Mouse (Mus musculus): ENCODE results near the gene Eif1ad.
"Not testable (repeated sequence)": the region's sequence is repeated elsewhere in the genome, so short reads cannot be mapped to it uniquely, and the experiment has no call there.

The Eif1ad gene

DNA sequence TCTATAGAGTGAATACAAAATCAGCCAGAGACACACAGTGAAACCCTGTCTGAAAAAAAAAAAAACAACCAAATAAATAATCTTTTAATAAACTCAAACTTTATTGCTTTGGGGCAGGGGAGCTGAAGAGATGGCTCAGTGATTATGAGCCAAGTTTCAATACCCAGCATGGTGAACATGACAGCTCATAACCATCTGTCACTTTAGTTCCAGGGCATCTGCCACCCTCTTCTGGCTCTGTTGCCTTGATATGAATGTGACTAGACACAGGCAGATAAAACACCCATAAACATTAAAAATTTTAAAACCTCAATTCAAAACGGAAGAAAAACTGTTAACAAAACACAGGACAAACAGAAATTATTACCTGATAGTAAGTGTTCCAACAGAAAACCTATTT is 10.9 kb downstream of the Eif1ad start:
- in situ Hi-C loops (cut with MboI, MseI), result no loop called here

GRCm38 (mm10) chr19:5383326-5383725 is 16.8 kb downstream of the Eif1ad start:
- in situ Hi-C loops (cut with MboI, MseI), result no loop called here

GRCm38 (mm10) chr19:5384715-5385114 is 18.2 kb downstream of the Eif1ad start:
- in situ Hi-C loops (cut with MboI, MseI), result no loop called here

- in situ Hi-C loops (cut with MboI, MseI), result no loop called here
Observed at GRCm38 (mm10) chr19:5388011-5388441, 21.5 kb downstream of the Eif1ad start.

GRCm38 (mm10) chr19:5388588-5389242 is 22.2 kb downstream of the Eif1ad start, which contains the start of gene Sart1:
TSS of gene Sart1 (minus strand) at chr19:5388703.
- in situ Hi-C loops (cut with MboI, MseI), result no loop called here

- in situ Hi-C loops (cut with MboI, MseI), result no loop called here
Observed at GRCm38 (mm10) chr19:5389647-5390046, 23.1 kb downstream of the Eif1ad start.

GRCm38 (mm10) chr19:5390416-5390815 is 23.9 kb downstream of the Eif1ad start:
- in situ Hi-C loops (cut with MboI, MseI), result no loop called here

DNA sequence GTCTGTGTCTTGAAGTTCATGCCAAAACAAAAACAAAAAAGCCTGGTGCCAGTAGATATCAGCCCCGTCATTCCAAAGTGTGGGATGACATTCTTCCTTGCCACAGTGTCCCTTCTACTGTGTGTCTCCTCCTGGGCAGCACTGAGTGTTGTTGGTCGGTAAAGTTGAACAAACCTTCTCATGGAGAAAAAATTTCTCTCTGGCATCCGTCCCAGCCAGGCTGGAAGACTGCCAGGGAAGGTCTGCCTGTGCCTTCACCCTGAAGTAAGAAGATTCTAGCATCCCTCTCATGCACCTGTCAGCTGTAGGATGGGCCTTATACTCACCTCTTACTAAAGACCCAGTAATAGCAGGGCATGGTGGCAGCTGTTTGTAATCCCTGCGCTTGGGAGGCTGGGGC is 26.4 kb downstream of the Eif1ad start:
- in situ Hi-C loops (cut with MboI, MseI), result no loop called here

DNA sequence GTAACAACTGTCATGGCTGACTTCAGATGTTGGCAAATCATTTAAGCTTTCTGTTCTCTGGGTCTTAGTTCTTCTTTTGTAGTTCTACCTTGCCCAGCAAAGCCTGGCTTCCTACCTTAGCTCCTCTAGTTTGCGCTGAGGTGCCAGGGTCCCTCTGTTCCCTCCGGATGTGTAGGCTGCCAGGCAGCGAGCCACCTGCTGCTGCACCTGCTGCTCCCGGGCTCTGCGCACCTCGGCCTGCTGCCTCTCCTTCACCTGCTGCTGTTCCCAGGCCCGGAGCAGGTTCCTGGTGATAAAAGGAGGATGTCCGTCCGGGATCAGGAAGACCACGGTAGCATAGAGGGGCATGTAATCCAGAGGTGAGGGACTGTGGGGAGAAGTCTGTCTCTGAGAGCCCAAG is 27.6 kb downstream of the Eif1ad start:
- in situ Hi-C loops (cut with MboI, MseI), result no loop called here

DNA sequence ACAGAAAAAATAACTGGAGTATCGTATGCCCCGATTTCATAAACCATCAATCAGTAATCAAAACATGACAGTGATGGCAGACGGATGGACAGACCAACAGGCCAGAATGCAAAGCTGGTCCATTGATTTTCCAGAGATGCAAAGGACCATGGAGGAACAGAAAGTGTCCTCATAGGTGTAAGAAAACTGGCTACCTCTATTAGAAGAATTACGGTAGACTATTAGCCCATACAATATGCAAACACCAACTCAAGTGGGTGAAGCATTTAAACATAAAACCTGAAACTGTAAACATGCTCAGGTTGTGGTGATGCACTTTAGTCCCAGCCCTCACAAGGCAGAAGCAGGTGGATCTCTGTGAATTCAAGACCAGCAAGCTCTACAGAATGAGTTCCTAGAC is 28.8 kb downstream of the Eif1ad start:
- in situ Hi-C loops (cut with MboI, MseI), result no loop called here

DNA sequence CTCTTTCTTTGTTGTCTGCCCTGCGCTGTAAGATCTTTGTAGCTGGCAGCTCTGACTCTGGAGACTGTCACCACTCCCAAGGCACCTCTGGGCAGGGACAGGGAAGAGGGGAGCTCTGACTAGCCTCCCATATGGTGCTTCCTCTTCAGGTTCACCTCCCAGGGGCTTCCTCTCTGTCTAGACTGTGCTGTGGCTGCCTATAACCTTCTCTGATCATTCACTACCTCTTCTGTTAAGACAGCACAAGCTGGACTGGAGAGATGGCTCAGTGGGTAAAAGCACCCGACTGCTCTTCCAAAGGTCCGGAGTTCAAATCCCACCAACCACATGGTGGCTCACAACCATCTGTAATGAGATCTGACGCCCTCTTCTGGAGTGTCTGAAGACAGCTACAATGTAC is 34.5 kb downstream of the Eif1ad start:
- in situ Hi-C loops (cut with MboI, MseI), result not testable (repeated sequence)

- in situ Hi-C loops (cut with MboI, MseI), result no loop called here
Observed at GRCm38 (mm10) chr19:5402293-5402692, 35.8 kb downstream of the Eif1ad start, which contains the start of gene Tsga10ip. TSS of gene Tsga10ip (minus strand) at chr19:5402526.

GRCm38 (mm10) chr19:5405924-5406323 is 39.4 kb downstream of the Eif1ad start:
- in situ Hi-C loops (cut with MboI, MseI), result no loop called here

- in situ Hi-C loops (cut with MboI, MseI), result not testable (repeated sequence)
Observed at GRCm38 (mm10) chr19:5406531-5407126, 40.1 kb downstream of the Eif1ad start.

- in situ Hi-C loops (cut with MboI, MseI), result no loop called here
Observed at GRCm38 (mm10) chr19:5407133-5407532, 40.6 kb downstream of the Eif1ad start.

GRCm38 (mm10) chr19:5408057-5409001 is 41.8 kb downstream of the Eif1ad start:
- in situ Hi-C loops (cut with MboI, MseI), result no loop called here

GRCm38 (mm10) chr19:5409068-5409467 is 42.5 kb downstream of the Eif1ad start:
- in situ Hi-C loops (cut with MboI, MseI), result no loop called here

DNA sequence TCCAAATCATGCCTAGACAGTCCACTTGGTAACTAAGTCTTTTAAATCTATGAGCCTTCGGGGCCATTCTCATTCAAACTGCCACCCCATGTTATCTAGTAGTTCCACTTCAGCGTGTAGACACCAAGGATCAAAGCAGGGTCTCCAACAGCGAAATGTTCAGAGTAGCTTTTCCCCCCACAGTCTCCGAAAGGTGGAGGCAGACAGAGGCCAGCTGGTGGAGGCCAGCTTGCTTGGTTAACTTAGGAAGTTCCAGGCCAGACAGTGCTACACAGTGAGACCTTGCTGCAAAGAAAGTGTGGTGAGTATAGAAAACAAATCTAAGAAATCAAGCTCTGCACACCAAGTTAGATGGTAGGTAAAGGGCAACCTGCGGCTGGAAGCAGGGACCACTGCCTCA is 44.1 kb downstream of the Eif1ad start:
- in situ Hi-C loops (cut with MboI, MseI), result no loop called here

DNA sequence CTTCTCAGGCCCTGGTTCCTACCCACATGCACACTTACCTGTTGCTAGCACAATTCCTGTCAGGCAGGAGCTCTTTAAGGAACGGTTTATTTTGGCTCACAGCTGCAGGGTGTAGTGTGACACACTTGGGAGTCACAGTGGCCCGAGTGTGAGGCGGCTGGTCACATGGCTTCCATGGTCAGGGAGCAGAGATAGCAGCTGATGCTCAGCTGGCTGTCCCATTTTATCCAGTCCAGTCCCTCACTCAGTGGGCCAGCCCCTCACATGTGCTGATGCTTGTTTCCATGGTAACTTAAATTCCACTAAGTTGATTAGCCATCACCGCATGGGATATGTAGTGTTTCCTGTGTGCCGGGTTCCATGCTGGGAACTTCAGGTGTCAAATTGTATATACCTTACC is 45.4 kb downstream of the Eif1ad start:
- in situ Hi-C loops (cut with MboI, MseI), result no loop called here

GRCm38 (mm10) chr19:5413840-5414239 is 47.3 kb downstream of the Eif1ad start:
- in situ Hi-C loops (cut with MboI, MseI), result no loop called here

GRCm38 (mm10) chr19:5414534-5414957 is 48.0 kb downstream of the Eif1ad start:
- in situ Hi-C loops (cut with MboI, MseI), result no loop called here

DNA sequence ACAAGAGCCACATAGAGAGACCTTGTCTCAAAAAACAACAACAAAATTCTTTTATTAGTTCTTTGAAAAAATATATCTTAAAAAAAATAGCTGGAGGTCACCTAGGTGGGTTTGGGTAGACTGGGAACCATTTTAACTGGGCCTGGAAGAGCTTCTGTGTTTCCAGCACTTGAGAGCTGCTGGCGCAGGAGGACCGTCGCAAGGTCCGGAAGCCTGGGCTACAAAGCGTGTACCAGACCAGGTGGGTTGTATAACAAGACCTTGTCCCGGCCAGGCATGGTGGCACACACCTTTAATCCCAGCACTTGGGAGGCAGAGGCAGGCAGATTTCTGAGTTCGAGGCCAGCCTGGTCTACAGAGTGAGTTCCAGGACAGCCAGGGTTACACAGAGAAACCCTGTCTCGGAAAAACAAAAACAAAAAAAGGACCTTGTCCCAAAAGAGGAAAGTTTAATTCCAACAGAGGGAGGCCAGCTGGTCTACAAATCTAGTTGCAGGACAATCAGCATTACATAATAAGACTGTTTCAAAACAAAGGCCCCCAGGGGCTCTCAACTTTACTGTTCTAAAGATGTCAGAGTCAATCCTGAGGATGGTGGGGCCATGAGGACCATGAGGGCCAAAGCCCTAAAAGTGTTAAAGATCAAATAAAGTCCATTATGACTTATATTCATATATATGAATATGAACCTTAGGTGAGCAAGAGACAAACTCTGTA is 52.4 kb downstream of the Eif1ad start:
- in situ Hi-C loops (cut with MboI, MseI), result no loop called here
